Mouse (Mus musculus) NIH3T3 (cell line): Measurements from ENCODE around the gene Sp100.
"Not testable (repeated sequence)": the region's sequence is repeated elsewhere in the genome, so short reads cannot be mapped to it uniquely, and the experiment has no call there.

Experiments
- DNase-seq: peaks from one replicate; pipeline ENCODE4 v3.0.0-alpha.2; 2012; ENCODE audit warnings: low read depth

Gene Sp100

DNA sequence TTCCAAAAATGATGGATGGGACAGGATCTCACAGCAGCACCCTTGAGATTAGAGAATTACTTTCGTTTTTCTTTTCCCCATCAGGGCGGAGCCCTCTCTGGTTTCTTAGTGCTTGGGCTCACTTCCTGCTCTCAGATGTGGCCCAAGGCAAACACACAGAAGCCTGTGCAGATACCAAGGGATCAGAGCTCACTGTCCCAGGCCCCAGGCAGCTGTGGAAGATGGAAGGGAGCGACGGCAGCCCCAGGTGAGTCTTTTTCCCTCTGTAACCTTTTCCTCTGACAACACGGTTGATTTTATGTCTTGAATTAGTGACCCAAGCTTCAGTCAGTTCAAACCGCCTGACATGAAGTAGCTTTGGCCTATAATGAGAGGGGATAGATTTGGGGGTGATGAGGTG, at the start of gene Sp100:
Gene Sp100 (plus strand): TSS at position 108 of the 400 bp plus-strand sequence.
- peak; percentile 9 for DNase-seq

DNA sequence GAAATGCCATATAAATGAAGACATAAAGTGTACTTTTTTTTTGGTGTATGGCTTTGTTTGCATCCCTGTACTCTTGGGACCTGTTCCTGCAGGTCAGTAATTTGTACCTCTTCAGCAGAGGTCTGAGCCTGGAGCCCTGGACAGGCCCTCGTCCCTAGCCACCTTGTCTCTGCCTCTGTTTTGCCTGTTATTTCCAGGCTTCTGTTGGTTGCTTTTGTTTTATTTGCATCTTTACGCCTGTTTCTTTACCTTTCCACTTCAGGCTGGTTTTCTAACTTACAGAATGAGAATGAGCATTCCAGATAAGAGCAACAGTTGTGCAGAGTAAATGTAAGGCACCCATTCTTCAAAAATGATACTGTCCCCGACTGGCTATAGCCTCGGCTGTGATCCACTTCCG, 49.7 kb upstream of the Sp100 start, which contains the start of gene Sp140:
Gene Sp140 (plus strand): TSS at position 301 of the 400 bp plus-strand sequence.
- not testable (repeated sequence) for DNase-seq

DNA sequence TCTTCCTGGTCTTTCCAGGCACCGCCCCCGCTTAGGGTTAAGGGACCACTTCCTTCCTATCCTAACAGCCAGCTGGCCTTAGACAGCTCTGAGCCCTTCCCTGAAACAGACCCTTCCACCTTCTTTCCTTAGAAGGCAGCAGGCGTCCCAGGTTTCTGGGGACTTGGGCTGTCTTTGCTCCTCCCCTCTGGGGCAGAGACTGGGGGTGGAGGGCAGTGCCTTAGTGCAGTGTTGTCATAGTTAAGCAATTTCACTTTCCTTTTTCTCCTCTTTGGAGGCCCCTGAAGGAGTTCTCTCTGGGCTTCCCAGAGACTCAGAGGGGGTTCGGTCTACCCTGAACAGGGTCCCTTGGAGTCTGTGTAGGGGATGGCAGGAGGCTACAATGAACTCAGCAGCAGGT, 49.0 kb upstream of the Sp100 start:
- DNase-seq, result peak; percentile 6

DNA sequence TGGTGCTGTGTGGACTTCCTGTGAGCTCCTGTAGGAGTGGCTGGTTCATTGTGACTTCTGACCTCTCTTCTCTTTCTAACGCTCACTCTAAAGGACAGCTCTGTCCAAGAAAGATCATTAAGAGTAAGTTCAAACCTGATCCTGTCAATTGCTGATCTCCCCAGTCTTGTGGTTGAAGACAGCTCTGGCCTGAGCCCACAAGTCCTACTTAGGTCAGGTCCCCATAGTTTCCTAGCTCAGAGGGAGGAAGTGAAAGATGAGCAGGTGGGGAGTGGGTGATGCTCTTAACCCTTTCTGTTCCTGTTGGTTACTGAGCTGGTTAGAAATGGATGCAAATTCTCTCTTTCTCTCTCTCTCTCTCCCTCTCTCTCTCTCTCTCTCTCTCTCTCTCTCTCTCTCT, 45.4 kb upstream of the Sp100 start:
- DNase-seq, result not testable (repeated sequence)

DNA sequence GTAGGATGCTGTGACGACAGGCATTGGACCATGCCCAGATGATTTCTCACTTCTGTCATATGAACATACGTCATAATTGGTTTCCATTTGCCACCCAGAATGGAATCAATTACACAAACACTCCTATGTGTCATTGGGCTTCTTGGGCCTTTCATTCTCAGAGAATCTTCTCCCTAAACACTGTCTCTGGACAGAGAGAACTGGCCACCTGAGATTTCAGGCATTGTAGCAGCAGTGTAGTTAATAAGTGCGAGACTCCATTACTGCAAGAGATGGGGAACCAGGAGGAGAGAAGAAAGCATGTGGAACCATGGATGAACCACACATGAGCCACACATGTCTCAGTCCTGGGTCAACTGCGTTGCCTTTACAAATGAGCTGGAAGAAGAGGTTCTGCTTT, 41.4 kb upstream of the Sp100 start:
- not testable (repeated sequence) for DNase-seq

DNA sequence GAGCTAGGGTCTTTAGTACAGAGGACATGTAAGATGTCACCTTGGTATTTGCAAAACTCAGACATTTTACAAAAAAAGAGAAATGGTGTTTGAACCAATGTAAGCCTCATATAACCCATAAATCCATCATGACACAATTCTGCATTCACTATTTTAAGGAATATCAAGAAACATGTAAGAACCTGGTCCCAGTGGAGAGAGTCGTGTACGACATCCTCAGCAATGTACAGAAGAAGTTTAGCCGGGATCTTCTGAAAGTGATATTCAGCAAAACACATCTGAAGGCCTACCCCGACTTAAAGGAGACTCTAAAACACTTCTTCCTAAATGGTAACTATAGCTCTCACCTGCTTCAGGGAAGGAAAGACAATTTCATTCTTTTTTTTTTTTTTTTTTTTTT, 39.2 kb upstream of the Sp100 start:
- DNase-seq, result not testable (repeated sequence)

DNA sequence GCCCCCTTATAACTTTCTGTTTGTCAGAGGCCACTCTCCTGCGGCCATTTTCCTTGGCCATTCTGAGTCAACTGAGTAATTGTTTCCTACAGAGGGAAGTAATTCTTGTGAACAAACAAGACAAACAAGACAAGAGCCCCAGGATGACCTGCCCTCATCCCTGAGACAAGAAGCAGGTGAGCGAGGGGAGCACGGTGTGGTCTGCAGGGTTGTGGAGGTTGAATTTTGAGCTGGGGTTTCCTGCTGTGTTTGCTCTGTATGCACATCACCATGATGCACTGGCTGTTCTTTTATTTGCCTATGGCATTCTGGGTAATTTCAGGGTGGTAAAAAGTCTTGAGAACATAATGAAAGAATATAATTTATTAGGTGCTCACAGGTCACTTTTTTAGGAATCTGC, 34.7 kb upstream of the Sp100 start:
- not testable (repeated sequence) for DNase-seq

DNA sequence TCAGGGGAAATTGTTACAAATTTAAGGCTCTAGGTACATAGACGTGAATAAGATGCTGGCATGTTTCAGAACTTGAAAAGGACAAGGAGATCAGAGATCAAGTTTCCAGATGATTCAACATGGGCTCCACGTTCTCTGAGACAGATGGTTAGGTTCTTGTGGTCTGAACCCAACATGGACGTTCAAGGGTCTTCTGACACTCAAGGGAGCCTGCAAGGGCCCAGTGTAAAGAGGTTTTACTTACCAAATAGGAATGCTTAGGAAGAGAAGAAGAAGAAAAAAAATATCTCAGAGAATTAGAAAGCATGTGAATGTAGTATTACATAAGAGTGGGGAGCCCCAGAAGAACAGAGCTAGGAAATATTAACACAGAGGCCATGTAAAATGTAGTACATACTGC, 34.0 kb upstream of the Sp100 start:
- peak; percentile 0 for DNase-seq

DNA sequence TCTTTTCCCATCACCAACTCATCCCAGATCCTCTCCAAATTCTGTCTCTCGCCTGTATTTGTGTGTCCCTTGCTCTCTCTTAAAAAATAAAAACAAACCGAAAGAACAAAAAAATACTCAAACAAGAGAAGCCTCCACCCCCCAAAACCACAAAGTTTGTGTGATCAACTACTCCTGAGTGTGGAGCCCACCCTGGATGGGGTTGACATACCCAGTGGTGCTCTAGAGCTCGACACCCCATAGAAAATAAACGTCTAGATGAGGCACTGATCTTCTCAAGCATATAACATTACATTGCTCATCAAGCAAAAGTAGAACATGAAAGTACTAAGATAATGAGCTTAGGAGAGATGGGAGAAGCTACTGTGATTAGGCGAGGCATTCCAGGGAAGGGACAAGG, 32.6 kb upstream of the Sp100 start:
- not testable (repeated sequence) for DNase-seq

DNA sequence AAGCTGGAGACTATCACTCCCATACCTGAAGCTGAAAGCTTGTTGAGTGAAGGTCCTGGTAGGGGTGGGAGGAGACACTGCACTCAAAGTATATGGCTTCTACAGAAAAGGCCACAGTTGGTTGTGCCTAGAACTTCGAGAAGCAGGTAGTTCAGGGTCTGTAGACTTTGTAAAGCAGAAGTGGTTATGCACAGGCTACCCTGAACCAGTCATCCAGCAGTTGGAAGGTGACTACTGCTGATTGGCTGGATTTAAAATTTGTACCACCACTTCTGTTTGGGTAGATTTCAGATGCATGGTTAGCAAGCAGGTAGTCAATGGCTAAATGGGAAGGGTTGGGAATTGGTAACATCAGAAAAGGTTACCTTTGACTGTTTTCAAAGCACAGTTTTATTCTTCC, 31.1 kb upstream of the Sp100 start:
- not testable (repeated sequence) for DNase-seq

DNA sequence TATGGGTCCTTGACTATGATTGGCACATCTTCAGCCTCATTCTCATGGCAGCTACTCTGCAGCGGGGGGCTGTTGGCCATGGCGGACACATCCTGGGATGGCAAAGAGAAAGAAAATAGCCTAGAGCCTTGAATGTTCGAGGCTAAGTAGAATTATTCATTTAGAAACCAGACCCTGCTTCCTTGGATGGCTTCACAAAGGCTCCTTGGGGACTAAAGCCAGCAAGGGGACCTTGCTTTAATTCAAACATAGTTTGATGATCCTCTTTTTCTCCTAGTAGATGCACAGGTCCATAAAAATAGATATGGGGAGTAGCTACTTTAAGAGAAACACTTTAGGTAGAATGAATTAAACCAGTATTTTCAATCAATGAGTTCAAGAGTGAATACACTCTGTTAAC, 12.9 kb upstream of the Sp100 start:
- DNase-seq, result not testable (repeated sequence)

DNA sequence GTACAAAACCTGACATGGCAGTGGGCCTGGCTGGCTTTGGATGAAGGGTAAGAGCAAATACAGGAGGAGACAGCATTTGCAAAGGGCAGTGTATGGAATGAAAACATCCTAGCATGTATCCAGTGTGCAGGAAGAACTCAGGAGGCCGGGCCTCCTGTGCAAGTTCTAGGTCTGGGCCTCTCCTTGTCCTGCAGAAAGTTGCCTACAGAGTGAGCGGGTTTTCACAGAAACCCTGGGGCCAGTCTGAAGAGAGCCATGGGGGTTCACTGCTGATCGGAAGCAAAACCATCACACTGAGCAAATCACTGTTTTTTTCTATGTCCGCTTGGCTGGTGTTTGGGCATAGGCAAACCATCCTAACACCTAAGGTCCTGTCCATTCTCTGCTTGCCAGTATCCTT, 11.6 kb upstream of the Sp100 start:
- DNase-seq, result not testable (repeated sequence)

DNA sequence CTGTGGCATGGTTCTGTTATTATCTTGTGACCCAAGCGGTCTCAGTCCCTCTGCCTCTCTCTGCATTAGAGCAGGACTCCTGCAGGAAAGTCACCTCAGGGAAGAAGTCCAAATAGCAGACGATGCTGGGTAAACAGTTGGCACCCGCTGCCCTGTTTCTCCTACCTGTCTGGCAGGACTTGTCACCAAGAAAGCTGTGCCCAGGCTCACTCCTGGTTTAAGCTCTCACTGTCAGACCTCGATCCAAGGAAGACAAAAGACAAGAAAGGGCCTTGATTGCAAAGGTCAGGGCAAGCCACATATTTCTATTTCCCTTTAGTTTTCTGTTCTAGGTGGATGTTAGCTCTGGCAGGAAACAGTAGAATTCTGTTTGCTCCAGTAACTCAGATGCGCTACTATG, 736 bp downstream of the Sp100 start:
- not testable (repeated sequence) for DNase-seq

DNA sequence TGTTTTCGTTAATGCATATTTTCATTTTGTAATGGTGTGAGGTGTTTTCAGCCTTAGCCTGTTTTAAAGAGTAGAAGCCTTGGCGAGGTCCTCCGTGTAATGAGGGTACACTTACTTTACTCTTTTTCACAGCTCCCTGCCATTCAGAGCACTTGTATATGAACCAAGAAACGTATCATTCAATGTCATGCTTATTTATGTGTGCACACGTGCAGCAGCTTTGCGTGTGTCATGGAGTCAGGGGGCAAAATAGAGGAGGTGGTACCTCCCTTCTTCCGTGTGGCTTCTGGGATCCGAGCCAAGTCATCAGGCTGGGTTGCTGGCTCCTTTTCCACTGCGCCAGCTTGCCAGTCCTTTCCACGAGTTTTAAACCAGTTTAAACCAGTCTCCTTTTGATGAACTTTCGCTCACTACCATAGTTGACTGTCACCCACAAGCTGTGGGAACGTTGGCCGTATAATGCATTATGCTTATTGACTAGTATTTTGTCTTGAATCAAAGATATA, 2.0 kb downstream of the Sp100 start:
- peak; percentile 28 for DNase-seq

DNA sequence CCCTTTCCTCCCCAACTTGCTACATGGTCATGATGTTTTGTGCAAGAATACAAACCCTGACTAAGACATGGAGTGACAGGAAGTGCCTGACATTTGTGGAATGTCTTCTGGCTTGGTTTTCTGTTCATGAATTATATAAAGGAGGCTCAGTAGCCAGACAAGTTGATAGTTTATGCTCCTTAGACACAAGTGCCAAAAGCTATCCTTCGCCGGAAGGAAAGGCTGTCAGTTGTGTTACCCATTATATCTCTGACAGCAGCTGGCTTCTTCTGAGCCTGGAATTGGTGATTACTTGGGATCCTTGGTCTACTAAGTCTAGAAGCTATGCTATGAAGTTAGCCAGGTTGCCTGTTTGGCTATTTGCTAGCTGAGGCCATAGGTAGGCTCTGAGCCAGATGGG, 7.4 kb downstream of the Sp100 start:
- DNase-seq, result not testable (repeated sequence)

DNA sequence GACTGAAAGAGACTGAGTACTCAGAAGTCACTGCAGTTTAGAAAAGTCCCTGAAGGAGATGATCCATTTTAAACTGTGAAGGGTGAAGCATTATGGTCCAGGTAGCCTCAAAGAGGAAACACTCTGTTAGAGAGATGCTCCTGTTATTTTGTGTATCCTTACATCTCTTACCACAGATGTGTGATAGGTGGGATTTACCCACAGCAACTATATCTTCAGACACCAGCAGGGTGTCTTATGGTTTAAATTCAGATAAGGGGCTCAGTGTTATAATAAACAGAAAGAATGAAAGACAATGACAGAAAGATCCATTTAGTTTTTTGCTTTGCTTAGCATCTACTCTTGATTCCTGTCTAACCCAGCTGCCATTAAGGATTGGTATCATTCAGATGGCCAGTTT, 14.5 kb downstream of the Sp100 start:
- DNase-seq, result no peak

DNA sequence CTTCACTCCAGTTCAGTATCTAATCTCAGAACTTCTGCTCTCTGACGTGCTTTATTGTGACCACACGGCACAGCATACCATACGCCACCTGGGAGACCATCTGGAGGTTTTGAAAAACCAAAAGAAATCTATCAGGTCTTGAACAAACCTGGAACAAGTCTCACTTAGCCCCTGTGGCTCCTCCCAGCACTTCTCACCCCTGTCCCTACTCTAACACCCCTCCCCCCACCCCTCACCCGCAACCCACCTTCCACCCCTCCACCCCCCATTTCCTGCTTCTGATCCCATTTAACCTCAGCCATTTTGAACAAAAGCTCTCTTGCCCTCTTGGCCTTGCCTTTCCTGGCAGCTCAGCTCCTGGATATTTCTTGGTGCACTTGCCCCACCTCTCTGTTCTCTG, 30.4 kb downstream of the Sp100 start:
- no peak for DNase-seq

DNA sequence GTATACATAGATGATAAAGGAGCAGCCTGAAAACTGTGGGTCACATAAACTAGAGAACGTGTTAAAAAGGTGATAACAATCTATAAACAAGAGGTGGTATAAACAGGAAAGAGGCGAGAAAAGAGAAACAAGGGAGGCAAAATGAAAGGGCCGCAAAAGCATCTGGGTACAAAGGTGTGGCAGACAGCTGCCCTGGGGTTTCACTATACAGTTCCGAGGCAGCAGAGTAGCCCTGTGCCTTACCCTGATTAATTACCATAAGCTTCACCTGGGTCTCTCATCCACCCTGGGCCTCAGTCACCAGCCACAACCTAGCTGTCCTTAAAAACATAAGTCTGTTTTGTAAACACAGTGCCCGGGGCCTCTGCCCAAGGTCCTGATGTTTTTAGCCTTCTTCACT, 36.9 kb downstream of the Sp100 start:
- no peak for DNase-seq

DNA sequence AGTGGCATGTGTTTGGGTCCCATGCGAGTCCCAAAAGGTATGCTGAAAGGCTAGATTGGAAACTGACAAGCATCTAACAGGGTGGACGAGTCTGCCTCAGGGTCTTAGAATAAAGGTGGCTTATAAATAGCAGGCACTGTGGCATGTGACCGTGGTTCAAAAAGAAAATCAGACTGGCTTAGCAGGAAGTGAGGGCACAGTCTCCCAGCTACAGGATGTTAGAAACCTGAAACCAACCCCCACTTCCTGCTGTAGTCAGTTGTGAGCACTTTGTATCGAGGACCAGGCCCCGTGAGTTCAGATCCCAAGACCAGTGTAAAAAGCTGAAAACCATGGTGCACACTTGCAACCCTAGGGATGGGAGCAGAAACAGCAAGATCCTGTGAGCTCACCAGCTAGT, 37.6 kb downstream of the Sp100 start:
- no peak for DNase-seq

DNA sequence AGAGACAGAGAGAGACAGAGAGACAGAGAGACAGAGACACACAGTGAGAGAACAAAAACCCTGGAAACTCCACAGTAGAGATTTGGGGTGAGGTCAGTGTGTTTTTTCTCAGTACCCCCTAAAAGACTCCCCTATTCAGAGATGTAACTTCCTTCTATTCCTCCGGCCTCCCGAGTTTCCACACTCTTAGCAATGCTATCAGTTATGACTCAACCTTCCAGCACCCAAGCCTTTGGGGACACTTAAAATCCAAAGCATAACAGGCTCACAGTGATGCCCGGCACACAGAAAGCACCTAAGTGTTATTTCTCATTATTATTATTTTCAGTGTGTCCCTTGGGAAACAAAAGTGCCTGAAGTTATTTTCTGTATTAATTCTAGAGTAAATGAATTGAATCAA, 40.8 kb downstream of the Sp100 start:
- DNase-seq, result no peak

DNA sequence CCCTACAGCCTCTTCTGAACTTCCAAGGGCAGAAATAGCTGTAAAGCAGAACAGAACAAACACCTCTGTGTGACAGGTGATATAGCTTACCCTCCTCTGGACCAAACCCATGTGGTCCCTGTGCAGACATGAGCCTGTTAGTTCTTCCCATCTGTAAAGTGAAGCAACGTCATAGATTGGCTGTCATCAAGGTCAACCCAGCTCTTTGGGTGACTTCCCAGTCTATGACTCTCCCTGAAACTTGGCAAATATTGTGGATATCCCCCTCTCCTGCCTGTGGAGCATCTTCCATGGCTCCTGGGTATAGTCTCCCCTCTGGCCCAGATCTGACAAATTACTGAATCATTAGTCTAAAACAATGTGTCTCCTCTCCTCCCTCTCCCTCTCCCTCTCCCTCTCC, 42.5 kb downstream of the Sp100 start:
- DNase-seq, result peak; percentile 5

DNA sequence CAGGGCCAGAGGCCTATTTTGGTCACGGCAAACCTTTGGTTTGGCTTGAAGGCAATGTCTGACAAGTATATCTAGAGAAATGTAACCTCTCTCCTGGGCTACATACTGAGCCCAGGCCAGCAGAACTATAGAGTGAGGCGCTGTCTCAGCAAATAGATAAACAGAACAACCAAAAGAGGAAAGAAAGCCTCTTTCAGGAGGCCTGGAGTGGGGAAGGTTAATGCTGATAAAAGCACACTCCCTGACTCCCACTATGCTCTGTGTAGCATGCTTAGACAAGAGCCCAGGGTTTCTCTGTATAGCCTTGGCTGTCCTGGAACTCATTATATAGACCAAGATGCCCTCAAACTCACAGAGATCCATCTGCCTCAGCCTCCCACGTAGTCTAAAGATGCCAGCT, 43.5 kb downstream of the Sp100 start:
- DNase-seq, result no peak

DNA sequence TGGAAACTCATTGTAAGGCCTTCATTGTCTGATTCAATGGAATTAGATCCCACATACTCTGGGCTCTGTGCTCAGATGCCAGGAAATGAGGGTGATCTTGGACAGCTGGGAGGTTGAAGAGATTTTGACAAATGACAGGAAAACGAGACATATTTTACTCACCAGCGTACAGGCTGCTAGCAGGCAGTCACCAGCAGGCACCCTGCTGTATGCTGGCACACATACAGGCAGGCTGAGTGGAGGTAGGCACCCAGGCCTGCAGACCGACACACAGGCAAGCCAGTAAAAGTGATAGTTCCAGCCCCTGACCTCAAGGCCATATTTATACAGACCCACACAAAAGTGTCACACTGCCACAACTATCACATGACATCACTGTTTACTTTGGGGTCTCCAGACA, 45.9 kb downstream of the Sp100 start:
- no peak for DNase-seq

DNA sequence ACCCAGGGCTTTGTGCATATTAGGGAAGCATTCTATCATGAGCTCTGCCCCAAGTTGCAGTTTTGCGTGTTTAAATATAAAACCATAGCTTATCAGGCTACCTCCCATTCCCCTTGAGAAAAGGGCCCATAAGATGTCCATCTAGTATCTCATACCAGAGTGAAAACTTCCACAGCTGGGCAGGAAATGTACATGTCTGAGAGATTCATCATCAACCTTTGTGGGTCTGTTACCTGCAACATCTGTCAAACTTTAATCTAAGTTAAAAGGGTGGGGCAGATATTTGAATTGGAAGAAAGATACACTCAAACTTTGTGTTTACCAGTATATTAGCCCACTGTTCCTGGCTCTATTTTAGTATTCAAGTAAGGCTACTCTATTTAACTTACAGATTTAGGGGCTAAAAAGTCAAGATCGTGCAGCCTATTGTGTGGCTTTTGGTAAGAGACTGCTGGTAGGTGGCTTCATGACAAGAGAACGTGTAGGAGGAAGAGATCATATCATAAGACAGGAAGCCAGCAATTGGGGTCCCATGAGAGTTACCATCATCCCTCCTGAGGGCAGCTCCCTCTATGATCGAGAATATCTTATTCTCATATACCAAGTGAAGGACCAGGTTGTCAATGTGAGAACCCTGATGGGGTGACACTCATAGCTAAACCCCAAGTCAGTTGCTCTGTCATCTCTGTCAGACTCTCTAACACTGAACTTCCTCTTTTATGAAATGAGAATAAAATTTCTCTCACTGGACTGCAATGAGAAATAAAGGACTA, 48.1 kb downstream of the Sp100 start:
- no peak for DNase-seq
